Mouse (Mus musculus) hematopoietic multipotent progenitor cell, adult 10-12 weeks (in vitro differentiated cells): ENCODE measurements around the gene Cdk13. TPM values are rescaled to one million over a fixed set of nuclear protein-coding genes. Genes with fewer than 3 reads are reported as not detected.

Experiments used
- polyA plus RNA-seq: library from polyadenylated mRNA; stranded (reverse); fragments of >175 nt; gene quantifications from 2 replicates; pipeline ENCODE4 v1.2.3, GENCODE M21; 2012; ENCODE audit warnings: low replicate concordance

The Cdk13 gene
- 245 and 768 TPM in 2 replicates for polyA plus RNA-seq

DNA sequence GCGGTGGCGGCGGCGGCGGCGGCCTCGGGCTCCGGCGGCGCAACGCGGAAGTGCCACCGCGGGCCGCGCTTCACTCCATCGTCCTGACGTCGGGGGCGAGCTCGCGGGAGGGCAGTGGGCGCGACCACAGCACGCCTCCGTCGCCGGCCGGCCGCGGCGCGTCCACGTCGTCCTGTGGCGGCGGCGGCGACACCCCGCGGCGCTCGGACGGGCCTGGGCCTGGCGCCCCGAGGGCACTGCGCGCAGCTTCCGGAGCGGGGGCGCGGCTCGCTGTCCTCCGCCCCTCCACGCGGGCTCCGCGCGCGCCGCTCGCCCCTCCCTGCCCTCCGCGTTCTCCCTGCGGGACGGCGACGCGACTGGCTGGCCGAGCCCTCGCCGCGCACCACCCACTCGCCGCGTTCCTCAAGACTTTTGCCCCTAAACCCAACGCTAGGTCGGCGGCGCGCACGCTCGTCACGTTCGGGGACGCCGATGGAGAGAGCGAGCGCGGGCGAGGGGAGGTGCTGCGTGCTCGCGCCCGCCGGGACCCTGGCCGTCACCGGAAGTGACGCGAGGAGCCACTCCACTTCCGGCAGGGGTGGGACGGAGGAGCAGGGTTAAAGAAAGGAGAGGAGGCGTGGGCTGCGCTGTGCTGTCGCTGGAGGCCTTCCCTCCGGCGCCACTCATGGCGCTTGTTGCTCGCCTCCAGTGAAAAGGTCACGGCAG lies at the start of gene Cdk13:
Gene Cdk13 (minus strand): TSS at position 189 of the 705 bp plus-strand sequence.

DNA sequence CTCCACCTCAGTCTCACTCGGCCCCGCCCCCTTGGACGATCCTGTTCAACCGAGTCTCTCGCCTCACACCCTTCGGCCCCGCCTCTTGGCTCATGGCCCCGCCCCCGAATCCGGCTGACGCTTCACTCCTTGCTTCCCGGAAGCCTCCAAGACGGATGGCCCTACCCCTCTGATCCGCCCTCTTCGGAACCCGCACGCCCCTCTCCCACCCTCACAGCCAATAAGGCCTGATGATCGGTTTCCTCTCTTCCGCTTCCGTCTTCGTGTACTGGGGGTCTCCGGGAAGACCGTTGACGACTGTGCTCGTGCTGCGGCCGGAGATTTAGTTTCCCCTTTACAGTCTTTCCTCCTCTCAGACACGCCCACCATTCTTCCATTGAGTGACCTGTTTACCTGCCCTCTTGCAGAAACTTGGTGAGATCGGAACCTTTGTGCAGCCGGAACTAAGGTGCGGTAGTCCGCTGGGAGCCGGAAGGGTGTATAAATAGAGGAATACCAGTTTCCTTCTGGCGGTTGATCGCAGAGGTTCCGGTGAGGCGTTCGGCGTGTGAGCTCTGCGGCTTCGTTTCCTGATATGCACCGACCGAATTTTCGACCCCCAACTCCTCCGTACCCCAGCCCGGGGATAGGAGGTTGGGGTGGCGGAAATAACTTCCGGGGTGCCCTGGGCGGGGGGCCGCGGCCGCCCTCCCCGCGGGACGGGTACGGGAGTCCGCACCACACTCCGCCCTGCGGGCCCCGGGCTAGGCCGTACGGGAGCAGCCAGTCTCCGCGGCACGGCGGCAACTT lies 109.8 kb downstream of the Cdk13 start, which contains the start of the genes Mplkip and Sugct:
Gene Mplkip (plus strand): TSS at position 282 of the 789 bp plus-strand sequence.
Gene Sugct (minus strand): TSS at position 643 of the 789 bp plus-strand sequence.

Other genes with a start within 250 kb of the Cdk13 start
- 21.1 and 43.6 TPM in 2 replicates for gene Mplkip, start 109.9 kb downstream of the Cdk13 start, polyA plus RNA-seq
- 0.24 and 0.26 TPM in 2 replicates for gene Sugct, start 109.5 kb downstream of the Cdk13 start, polyA plus RNA-seq
- 9.4 and 15.2 TPM in 2 replicates for gene Rala, start 139.1 kb upstream of the Cdk13 start, polyA plus RNA-seq
- gene Yae1d1, start 188.3 kb upstream of the Cdk13 start, polyA plus RNA-seq = 0.77 and 8.8 TPM in 2 replicates